Mouse (Mus musculus) MEL (cell line): ENCODE measurements around the gene Nipbl. TPM values are rescaled to one million over a fixed set of nuclear protein-coding genes. Genes with fewer than 3 reads are reported as not detected.
A peak's percentile ranks its signal among the peaks of the same experiment; 100 is the strongest.

ENCODE experiments used
- DNase-seq: peaks from one replicate; pipeline ENCODE4 v3.0.0; 2011; ENCODE audit warnings: low read depth, low spot score
- H3K27ac ChIP-seq: 2 replicates; pipeline ENCODE4 v1.5.1; 2012; ENCODE audit warnings: low read depth, mild to moderate bottlenecking, control low read depth, low read length, moderate library complexity; ENCODE audit not compliant: control insufficient read depth
- H3K27me3 ChIP-seq, 2 experiments: fragments of 150-350 bp in 1 of 2; sonication (generic) in 1 of 2; 2 replicates each; pipeline ENCODE4 v1.6.1; 2012; ENCODE audit warnings: low read length in 2 of 2, mild to moderate bottlenecking in 2 of 2, improper control_type of control experiment in 1 of 2, moderate library complexity in 1 of 2; ENCODE audit not compliant: insufficient read depth in 2 of 2, control insufficient read depth in 1 of 2
- H3K36me3 ChIP-seq, 2 experiments: 2 replicates each; pipeline ENCODE4 v1.6.1; 2012 to 2014; ENCODE audit warnings: low read length in 2 of 2, improper control_type of control experiment in 1 of 2, inconsistent platforms in 1 of 2, mild to moderate bottlenecking in 1 of 2; ENCODE audit not compliant: insufficient read depth in 2 of 2, control insufficient read depth in 1 of 2
- H3K4me1 ChIP-seq, 2 experiments: fragments of 150-350 bp in 1 of 2; sonication (generic) in 1 of 2; 2 replicates each; pipeline ENCODE4 v1.6.1; 2012; ENCODE audit warnings: low read length in 2 of 2, improper control_type of control experiment in 1 of 2, mild to moderate bottlenecking in 1 of 2; ENCODE audit not compliant: insufficient read depth in 2 of 2, control insufficient read depth in 1 of 2
- H3K4me3 ChIP-seq, 2 experiments: fragments of 150-350 bp in 1 of 2; sonication (generic) in 1 of 2; 2 replicates each; pipeline ENCODE4 v1.5.1; 2012; ENCODE audit warnings: low read depth in 2 of 2, low read length in 2 of 2, mild to moderate bottlenecking in 2 of 2, moderate library complexity in 2 of 2, control low read depth in 1 of 2, improper control_type of control experiment in 1 of 2; ENCODE audit not compliant: control insufficient read depth in 1 of 2, insufficient read depth in 1 of 2
- H3K79me2 ChIP-seq: 2 replicates; pipeline ENCODE4 v1.6.1; 2012; ENCODE audit warnings: mild to moderate bottlenecking, low read length, moderate library complexity; ENCODE audit not compliant: control insufficient read depth, poor library complexity, insufficient read depth
- H3K9ac ChIP-seq: 2 replicates; pipeline ENCODE4 v1.6.1; 2012; ENCODE audit warnings: low read depth, mild to moderate bottlenecking, control low read depth, low read length, moderate library complexity; ENCODE audit not compliant: control insufficient read depth, poor library complexity, severe bottlenecking
- H3K9me3 ChIP-seq: fragments of 150-350 bp; sonication (generic); replicated peaks from 2 replicates; pipeline ENCODE4 v1.6.1; 2012; ENCODE audit warnings: mild to moderate bottlenecking, low read length, improper control_type of control experiment, moderate library complexity; ENCODE audit not compliant: insufficient read depth
- BHLHE40 ChIP-seq: IDR thresholded peaks from 2 replicates; pipeline ENCODE4 v1.6.1; 2012; ENCODE audit warnings: low read depth, mild to moderate bottlenecking, inconsistent platforms, low read length, improper control_type of control experiment, borderline replicate concordance
- CHD1 ChIP-seq: IDR thresholded peaks from 2 replicates; pipeline ENCODE4 v1.6.1; 2012; ENCODE audit warnings: low read depth, mild to moderate bottlenecking, inconsistent platforms, low read length, improper control_type of control experiment
- CHD2 ChIP-seq: IDR thresholded peaks from 2 replicates; pipeline ENCODE4 v1.6.1; 2011; ENCODE audit warnings: low read length, improper control_type of control experiment
- E2F4 ChIP-seq: IDR thresholded peaks from 2 replicates; pipeline ENCODE4 v1.6.1; 2011; ENCODE audit warnings: low read depth, low read length, improper control_type of control experiment, borderline replicate concordance
- EP300 ChIP-seq, 2 experiments: IDR thresholded peaks; 2 replicates each; pipeline ENCODE4 v1.6.1; 2011; ENCODE audit warnings: improper control_type of control experiment in 2 of 2, low read length in 2 of 2, low read depth in 1 of 2, mild to moderate bottlenecking in 1 of 2
- ETS1 ChIP-seq: IDR thresholded peaks from 2 replicates; pipeline ENCODE4 v1.6.1; 2012; ENCODE audit warnings: low read depth, mild to moderate bottlenecking, inconsistent platforms, low read length, improper control_type of control experiment, moderate library complexity
- GABPA ChIP-seq: IDR thresholded peaks from 2 replicates; pipeline ENCODE4 v1.6.1; 2012; ENCODE audit warnings: low read depth, mild to moderate bottlenecking, inconsistent platforms, low read length, improper control_type of control experiment, moderate library complexity
- GATA1 ChIP-seq: IDR thresholded peaks from 2 replicates; pipeline ENCODE4 v1.6.1; 2011; ENCODE audit warnings: low read depth, low read length, improper control_type of control experiment
- HCFC1 ChIP-seq: IDR thresholded peaks from 2 replicates; pipeline ENCODE4 v1.6.1; 2012; ENCODE audit warnings: low read depth, mild to moderate bottlenecking, inconsistent platforms, low read length, improper control_type of control experiment, moderate library complexity
- JUND ChIP-seq: IDR thresholded peaks from 2 replicates; pipeline ENCODE4 v1.6.1; 2011; ENCODE audit warnings: low read depth, mild to moderate bottlenecking, improper control_type of control experiment, low read length
- MAFK ChIP-seq: IDR thresholded peaks from 2 replicates; pipeline ENCODE4 v1.6.1; 2011; ENCODE audit warnings: low read depth, mild to moderate bottlenecking, low read length, improper control_type of control experiment, borderline replicate concordance
- MAX ChIP-seq: IDR thresholded peaks from 2 replicates; pipeline ENCODE4 v1.6.1; 2011; ENCODE audit warnings: low read length, improper control_type of control experiment
- MAZ ChIP-seq: IDR thresholded peaks from 2 replicates; pipeline ENCODE4 v1.6.1; 2012; ENCODE audit warnings: low read depth, mild to moderate bottlenecking, inconsistent platforms, low read length, improper control_type of control experiment
- MXI1 ChIP-seq: IDR thresholded peaks from 2 replicates; pipeline ENCODE4 v1.6.1; 2011; ENCODE audit warnings: mild to moderate bottlenecking, low read depth, low read length, improper control_type of control experiment
- POLR2A ChIP-seq, 2 experiments: IDR thresholded peaks; 2 replicates each; pipeline ENCODE4 v1.6.1; 2011 to 2012; ENCODE audit warnings: low read length in 2 of 2, mild to moderate bottlenecking in 2 of 2, control low read depth in 1 of 2, improper control_type of control experiment in 1 of 2, low read depth in 1 of 2, moderate library complexity in 1 of 2; ENCODE audit not compliant: control insufficient read depth in 1 of 2, insufficient read depth in 1 of 2, poor library complexity in 1 of 2
- POLR2AphosphoS2 ChIP-seq: IDR thresholded peaks from 2 replicates; pipeline ENCODE4 v1.6.1; 2011; ENCODE audit warnings: low read length, improper control_type of control experiment
- RCOR1 ChIP-seq: IDR thresholded peaks from 2 replicates; pipeline ENCODE4 v1.6.1; 2012; ENCODE audit warnings: low read depth, mild to moderate bottlenecking, inconsistent platforms, low read length, improper control_type of control experiment
- SIN3A ChIP-seq: IDR thresholded peaks from 2 replicates; pipeline ENCODE4 v1.6.1; 2012; ENCODE audit warnings: low read length, improper control_type of control experiment, inconsistent platforms
- SMC3 ChIP-seq: IDR thresholded peaks from 2 replicates; pipeline ENCODE4 v1.6.1; 2011; ENCODE audit warnings: low read depth, low read length, improper control_type of control experiment
- TAL1 ChIP-seq: IDR thresholded peaks from 2 replicates; pipeline ENCODE4 v1.6.1; 2012; ENCODE audit warnings: mild to moderate bottlenecking, inconsistent platforms, low read length, moderate library complexity, mixed read lengths
- TBP ChIP-seq: IDR thresholded peaks from 2 replicates; pipeline ENCODE4 v1.8.0; 2011; ENCODE audit warnings: low read depth, low read length, improper control_type of control experiment
- TCF12 ChIP-seq: IDR thresholded peaks from 2 replicates; pipeline ENCODE4 v1.6.1; 2014; ENCODE audit warnings: low read depth, mild to moderate bottlenecking, inconsistent platforms, low read length, improper control_type of control experiment, moderate library complexity
- USF1 ChIP-seq: IDR thresholded peaks from 2 replicates; pipeline ENCODE4 v1.6.1; 2014; ENCODE audit warnings: low read depth, mild to moderate bottlenecking, inconsistent platforms, low read length, improper control_type of control experiment, moderate library complexity
- ZC3H11A ChIP-seq: IDR thresholded peaks from 2 replicates; pipeline ENCODE4 v1.6.1; 2012; ENCODE audit warnings: low read depth, mild to moderate bottlenecking, inconsistent platforms, low read length, improper control_type of control experiment
- ZMIZ1 ChIP-seq: IDR thresholded peaks from 2 replicates; pipeline ENCODE4 v1.6.1; 2012; ENCODE audit warnings: low read depth, mild to moderate bottlenecking, inconsistent platforms, low read length, improper control_type of control experiment, moderate library complexity
- ZNF384 ChIP-seq: IDR thresholded peaks from 2 replicates; pipeline ENCODE4 v1.6.1; 2012; ENCODE audit warnings: low read depth, mild to moderate bottlenecking, inconsistent platforms, low read length, improper control_type of control experiment
- polyA plus RNA-seq, 2 experiments: library from polyadenylated mRNA; stranded (reverse) in 1 of 2; unstranded in 1 of 2; fragments of >175 nt in 1 of 2; fragments of >200 nt in 1 of 2; gene quantifications; 2 replicates each; pipeline versions ENCODE4 v1.2.1 to v1.2.4; 2012; ENCODE audit warnings: low replicate concordance in 2 of 2, low read depth in 1 of 2; ENCODE audit not compliant: insufficient read length in 2 of 2, insufficient read depth in 1 of 2, missing spikeins in 1 of 2
- total RNA-seq: library from RNA; depleted of rRNA; stranded (reverse); fragments of 300-350 nt; gene quantifications from 2 replicates; pipeline ENCODE4 v1.2.3, GENCODE M21; 2012

The Nipbl gene
- total and polyA plus RNA-seq, 3 experiments = 21.8 to 66.3 (median 35.6) TPM

- H3K27me3 ChIP-seq = no peaks in the 10 kb centered on the region
- H3K4me3 ChIP-seq = no peak overlapping the region
- H3K36me3 ChIP-seq = peaks cover 0 to 22% of the 10 kb centered on the region in 2 experiments; a peak in 2 of 4 replicates
- H3K27ac ChIP-seq = no peak overlapping the region
- H3K79me2 ChIP-seq = no peaks in the 10 kb centered on the region
- no peaks in the 10 kb centered on the region for H3K9me3 ChIP-seq
- no peak for DNase-seq
- no peak; the same call in 1 of the 2 replicates for TF ChIP-seq RCOR1
- TF ChIP-seq ZMIZ1 = no peak
- TF ChIP-seq MAZ = no peak
- TF ChIP-seq MAFK = no peak
- no peak for TF ChIP-seq POLR2A (IDR thresholded peaks at IDR 0.05; ENCODE audit: control insufficient read depth in 1 of 2, insufficient read depth in 1 of 2, low read depth in 1 of 2, low read length in 2 of 2, poor library complexity in 1 of 2)
- 0 out of 2 replicates have a peak, but pooled peaks have one; percentile 44 for TF ChIP-seq BHLHE40
- TF ChIP-seq MAX = no peak
- no peak for TF ChIP-seq E2F4
- TF ChIP-seq USF1 = no peak
- no peak for TF ChIP-seq HCFC1
- no peak for TF ChIP-seq GABPA
- TF ChIP-seq SIN3A = peak; percentile 34; the same call in 1 of the 2 replicates
- no peak for TF ChIP-seq ZNF384
- TF ChIP-seq TBP = no peak
- TF ChIP-seq GATA1 = peak; percentile 87
- no peak for TF ChIP-seq MXI1
- no peak for TF ChIP-seq JUND
- TF ChIP-seq TCF12 = peak; percentile 63; the same call in 1 of the 2 replicates
- TF ChIP-seq EP300 (IDR thresholded peaks at IDR 0.05; ENCODE audit: low read depth in 1 of 2, low read length in 2 of 2) = peak; percentile 55 to 66; a peak in 2 of 4 replicates
- no peak for TF ChIP-seq ZC3H11A
- no peak for TF ChIP-seq POLR2AphosphoS2
- no peak for TF ChIP-seq SMC3
- TF ChIP-seq CHD2 = no peak
- peak; percentile 25; the same call in 1 of the 2 replicates for TF ChIP-seq ETS1
- no peak for TF ChIP-seq TAL1
- no peak for TF ChIP-seq CHD1
- peaks cover 14 to 21% of the 10 kb centered on the region in 2 experiments for H3K4me1 ChIP-seq
- H3K9ac ChIP-seq = no peak overlapping the region
Observed at GRCm38 (mm10) chr15:8460871-8461270, 16.6 kb upstream of the Nipbl start.
